Mouse (Mus musculus) kidney, postnatal 36 days (tissue): ENCODE measurements around the gene Alox15.
"Not testable (repeated sequence)": the region's sequence is repeated elsewhere in the genome, so short reads cannot be mapped to it uniquely, and the experiment has no call there.

Experiments used
- DNase-seq, 2 experiments: peaks; one replicate each; pipeline ENCODE4 v3.0.0; 2021 to 2022; ENCODE audit warnings: mixed read lengths in 2 of 2

Alox15 gene

DNA sequence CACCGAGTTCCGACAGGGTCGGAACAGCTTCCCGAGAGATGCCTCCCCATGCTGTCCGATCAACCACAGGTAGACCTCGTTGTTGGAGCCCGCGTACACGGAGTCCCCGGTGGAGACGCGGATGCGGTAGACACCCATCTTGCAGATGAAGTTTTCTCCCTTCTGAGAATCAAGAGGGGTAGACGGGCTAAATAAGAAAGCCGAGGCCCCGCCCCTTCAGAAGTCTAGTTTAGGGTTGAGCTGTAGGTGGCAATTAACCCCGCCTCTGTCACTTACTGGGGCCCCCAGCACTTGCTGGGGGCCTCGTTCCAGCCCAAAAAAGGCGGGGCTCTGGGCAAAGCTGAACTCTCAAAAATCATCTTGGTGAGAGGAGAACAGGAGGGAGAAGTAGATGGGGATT lies at the start of gene Alox15:
Gene Alox15 (minus strand): TSS at position 164 of the 400 bp plus-strand sequence.
- DNase-seq, result peak in 1 of 2 experiments; percentile 32

DNA sequence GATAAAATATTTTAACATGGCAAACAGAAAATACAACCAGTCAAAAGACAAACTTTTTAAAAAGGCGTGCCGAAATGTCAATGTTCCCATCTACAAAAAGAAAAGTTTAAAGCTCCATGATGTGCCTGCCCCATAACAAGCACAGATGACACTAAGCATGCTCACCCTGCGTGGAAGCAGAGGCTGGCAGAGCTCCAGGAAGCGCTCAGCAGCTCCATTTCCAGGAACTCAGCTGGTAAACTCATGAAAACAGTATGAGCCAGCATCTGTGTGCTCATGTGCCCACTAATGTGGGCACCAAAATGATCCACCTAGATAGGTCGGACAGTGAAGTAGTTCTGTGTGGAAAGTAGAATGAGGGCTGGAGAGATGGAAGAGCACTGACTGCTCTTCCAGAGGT lies 37.6 kb upstream of the Alox15 start:
- peak in 1 of 2 experiments; percentile 41 for DNase-seq

DNA sequence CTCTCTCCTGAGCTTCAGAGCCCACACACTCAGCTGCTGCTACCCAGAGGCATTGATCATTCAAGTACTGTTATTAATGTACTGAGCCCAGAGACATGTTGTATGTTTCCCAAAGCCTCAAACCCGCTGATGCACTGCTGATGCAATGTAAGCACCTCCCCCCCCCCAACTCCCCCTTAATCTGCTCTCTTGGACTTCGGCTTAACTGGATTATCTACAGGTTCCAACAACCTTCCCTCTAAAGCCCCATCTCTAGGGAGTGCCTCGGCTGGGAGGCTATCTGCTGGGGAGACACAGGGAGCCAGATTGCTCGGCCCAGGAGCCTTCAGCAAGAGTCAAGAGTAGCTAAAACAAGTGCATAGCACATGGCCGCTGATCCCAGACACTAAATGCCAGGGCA lies 35.6 kb upstream of the Alox15 start:
- DNase-seq, result no peak

DNA sequence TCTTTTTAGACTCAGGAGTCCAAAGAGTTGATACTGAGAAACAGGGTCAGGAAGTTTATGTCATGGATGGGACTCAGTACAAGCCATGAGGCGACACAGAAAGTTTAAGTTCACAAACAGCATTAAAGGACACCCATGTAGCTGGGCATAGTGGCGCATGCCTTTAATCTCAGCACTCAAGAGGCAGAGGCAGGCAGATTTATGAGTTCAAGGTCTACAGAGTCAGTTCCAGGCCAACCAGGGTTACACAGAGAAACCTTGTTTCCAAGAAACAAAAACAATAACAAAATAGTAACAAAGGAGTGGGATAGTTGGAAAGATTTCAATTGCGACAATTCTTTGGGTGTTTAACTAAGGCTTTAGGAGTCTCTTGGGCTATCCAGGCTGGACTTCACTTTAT lies 32.3 kb upstream of the Alox15 start:
- DNase-seq, result peak in 1 of 2 experiments; percentile 13

DNA sequence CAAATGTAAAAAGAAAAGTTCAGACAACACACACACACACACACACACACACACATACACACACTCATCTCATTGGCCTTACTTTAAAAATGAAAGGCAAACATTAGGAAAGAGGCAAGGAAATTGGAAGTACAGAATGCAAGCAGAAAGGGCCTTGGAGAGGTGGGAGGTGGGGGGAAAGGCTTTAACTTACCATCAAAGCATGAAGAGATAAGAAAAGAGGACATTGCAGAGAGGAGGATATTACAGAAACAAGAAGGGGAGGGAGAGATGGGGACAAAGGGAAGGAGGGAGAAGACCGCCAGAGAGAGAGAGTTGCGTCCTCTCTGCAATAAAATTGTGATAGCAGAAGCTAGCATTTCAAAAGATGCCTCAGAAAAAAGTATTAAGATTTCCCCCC lies 29.5 kb upstream of the Alox15 start:
- no peak for DNase-seq

DNA sequence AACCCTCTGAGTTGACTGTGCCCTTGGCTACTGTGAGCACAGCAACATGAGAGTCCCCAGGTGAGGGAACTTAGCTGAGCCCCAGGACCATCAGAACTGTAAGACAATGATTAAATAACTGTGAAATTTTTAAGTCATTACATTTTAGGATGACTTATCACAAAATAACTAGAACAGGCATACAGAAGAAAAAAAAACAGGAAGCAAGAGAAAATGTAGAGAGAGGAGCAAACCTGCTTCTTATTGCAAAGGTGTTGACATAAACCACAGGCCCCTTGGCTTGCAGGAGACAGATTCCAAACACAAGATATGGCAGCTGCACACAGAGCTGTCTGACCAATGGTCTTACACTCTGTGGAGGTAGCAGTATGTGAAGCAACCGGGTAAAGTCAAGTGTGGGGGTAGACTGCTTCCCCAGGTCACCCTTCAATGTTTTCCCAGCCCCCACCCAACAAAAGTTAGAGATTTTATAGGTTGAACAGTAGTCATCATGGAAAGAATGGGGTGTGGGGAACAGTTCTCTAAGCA lies 28.7 kb upstream of the Alox15 start:
- DNase-seq, result no peak

DNA sequence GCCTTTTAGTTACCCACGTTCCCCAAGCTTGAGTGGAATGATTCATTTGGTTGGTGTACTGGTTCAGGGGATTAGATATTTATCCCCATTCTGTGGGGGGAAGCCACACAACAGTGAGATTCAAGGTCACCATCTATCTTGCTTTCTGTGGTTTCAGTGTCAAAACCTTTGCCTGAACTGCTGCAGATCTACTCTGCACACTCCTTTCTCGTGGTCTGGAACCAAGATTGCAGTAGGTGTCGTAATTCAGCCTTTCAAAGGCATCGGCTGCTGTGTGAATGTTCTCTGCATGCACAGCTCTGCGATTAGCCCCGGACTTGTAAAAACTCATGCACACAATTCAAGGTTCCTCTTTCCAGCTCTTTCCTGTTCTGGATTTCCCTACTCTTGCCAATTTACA lies 24.2 kb upstream of the Alox15 start:
- no peak for DNase-seq

DNA sequence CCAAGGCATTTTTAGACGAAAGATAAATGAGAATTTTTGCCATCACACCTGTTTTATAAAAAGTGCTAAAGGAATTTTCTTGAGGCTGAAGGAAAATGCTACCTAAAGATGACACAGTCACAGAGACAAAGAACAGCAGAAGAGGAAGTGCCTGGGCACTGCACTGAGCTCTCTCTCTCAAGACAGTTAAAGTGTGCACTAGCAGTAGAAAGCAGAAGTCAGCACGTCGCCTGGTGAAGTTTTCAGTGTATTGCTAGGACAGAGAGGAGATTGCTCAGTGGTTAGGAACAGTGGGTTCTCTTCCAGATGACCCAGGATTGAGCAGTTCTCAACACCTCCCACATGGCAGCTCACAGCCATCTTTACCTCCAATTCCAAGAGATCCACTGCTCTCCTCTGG lies 22.5 kb upstream of the Alox15 start:
- DNase-seq, result no peak

DNA sequence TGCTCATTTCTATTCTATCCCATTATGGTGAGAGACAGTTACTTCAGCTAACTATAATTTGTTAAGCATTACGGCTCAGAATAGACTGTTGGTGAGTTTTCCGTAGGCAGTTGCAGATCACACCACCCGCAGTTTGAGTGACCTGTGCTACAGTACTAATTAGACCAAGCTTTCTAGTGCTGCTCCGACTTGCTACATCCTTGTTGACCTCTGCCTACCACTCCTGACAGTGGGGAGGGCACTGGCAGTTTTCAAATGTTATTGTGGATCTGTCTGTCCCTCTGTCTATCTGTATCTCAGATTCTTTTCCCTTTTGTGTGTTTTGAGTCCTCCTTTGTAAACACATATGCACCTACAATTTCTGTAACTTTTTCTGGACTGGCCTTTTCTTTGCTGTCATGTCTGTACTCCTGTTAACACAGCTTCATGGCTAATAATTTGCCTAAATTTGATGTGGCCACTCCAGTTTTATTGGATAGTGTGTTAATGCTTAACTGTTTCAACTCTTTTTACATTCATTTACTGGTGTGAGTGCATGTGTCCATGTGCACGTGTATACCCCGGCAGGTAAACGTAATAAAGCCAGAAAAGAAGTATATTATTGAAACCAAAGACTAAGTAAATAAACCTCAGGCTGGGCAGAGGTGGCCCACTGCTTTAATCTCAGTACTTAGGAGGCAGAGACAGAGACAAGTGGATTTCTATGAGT lies 21.2 kb upstream of the Alox15 start:
- DNase-seq, result peak; percentile 20 to 32

DNA sequence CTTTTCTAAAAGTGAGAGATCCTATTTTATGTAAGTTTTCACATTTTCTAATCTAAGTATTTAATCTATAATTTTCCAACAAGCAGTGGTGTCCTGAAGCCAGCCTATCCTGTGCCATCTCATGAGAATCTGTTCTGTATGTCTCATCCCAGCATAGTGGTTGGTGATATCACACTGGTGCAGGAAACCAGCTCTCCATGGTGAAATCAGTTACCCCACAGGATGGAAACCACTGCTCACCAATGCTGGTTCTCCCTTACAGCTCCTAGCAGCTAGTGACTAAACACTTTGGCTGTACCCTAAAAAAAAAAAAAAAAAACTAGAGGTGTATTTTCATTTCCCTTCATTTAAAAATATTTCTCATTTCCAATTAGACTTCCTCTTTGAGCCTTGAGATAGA lies 20.6 kb upstream of the Alox15 start:
- DNase-seq, result no peak

DNA sequence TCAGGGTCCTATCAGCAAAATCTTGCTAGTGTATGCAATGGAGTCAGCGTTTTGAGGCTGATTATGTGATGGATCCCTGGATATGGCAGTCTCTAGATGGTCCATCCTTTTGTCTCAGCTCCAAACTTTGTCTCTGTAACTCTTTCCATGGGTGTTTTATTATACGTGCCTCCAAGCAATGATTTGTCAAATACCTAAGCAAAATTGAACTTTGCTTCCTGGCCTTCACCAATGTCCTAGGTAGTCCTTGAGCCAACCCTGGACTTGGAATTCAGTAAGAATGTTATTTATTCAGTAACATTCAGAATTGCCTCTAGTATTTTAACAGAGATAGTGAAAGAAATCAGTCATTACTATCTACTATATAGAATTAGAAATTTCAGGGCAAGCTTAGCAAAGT lies 16.8 kb upstream of the Alox15 start:
- not testable (repeated sequence) for DNase-seq

DNA sequence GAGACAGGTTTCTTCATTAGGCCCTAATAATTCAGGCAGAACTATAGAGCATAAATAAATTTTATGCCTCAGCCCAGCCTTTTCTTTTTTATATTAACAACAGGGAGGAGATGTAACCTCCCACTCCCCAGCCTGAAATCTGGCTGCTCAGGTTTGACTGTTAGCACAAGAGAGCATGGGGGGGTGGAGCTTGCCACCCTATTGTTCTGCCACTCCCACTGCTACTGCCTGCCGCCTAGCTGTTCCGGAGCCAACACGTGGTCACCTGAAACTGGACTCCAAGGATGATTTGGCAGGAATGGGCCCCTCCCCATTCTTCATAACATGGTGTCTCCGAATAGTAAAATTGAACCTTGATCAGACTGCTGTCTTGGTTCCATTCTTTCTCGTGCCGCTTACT lies 15.9 kb upstream of the Alox15 start:
- DNase-seq, result peak in 1 of 2 experiments; percentile 37

DNA sequence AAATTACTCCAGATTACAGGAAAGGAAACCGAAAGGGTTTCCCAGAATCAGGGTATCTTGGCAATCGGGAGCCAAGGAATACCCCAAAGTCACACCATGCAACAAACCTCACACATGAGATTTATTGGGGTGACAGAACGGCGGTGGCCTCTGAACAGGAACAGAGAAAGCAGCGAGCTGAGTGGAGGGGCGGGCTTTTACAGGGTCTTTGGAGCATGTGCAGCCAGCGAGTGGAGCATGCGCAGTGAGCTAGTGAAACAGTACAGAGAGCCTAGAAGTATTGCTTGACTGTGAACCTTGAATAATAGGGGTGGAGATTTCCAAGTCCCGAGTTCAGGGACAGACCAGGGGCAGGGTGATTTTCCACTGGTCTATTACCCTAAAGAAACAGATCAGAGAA lies 3.2 kb downstream of the Alox15 start:
- no peak for DNase-seq

DNA sequence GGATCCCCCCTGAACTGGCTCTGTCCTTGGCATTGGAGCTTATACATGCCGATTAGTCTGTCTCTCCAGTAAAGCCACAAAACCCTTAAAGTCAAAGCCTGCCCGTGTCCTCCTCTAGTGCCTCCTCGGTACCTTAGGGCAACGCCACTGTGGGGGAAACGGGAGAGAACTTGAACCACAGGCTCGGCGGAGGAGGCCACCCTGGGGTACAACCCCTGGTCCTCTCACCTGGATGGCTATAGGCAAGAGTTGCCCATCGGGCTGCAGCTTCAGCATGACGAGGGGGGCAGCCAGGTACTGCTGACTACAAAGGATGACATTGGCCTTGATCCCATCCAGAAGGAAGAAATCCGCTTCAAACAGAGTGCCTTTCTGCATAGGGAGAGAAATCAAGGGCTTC lies 4.0 kb downstream of the Alox15 start:
- no peak for DNase-seq

DNA sequence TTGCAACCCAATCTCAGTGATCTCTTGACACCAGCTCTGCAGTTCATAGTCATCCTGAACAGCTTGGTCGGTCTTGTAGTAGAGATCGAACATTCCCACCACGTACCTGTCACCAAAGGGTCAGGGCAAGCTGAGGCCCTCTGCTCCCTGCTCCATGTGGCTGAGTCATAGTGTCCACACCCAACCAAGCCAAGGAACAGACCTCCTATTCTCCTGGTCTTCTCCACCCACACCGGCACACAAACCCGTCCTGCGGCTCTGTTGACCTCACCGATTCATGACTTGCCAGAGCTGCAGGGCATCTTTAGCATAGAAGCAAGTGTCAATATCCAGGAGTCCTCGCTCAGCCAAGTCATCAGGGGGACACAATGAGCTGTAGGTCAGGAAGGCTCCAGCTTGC lies 6.3 kb downstream of the Alox15 start:
- no peak for DNase-seq

DNA sequence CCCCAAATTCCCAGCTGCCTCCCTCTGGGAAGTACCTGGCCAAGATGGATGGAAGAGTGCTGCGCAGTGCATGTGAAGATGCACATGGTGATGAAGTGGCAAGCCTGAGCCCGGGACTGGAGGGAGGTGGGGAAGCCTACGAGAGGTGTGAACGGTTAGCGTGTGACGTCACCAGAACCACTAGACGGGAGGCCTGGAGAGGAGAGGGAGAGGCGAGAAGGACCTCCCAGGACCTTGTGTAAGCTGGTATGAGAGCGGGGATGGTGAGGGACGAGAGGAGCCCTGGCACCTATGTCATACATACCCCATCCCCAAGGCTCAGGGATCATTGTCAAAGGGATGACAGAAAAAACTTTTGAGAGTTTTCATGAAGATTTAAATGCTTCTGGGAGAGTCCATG lies 6.8 kb downstream of the Alox15 start:
- no peak for DNase-seq

DNA sequence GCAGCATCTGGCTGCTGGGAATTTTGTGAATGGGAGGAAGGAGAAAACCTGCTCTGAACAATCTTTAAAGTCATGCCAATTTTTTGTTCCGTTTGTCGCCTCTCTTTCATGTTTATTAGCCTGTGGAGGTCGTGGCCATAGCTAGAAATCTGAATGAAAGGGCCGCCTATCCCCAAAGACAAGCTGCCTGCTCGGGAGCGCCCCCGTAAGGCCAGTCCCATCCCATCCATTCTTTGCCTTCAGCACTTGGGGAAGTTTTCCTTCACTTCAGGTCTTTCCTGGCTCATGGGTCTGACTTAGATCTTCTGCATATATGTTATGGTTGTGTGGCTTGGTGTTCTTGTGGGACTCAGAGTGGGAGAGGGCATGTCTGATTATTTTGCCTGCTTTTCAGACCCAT lies 12.3 kb downstream of the Alox15 start:
- DNase-seq, result no peak

DNA sequence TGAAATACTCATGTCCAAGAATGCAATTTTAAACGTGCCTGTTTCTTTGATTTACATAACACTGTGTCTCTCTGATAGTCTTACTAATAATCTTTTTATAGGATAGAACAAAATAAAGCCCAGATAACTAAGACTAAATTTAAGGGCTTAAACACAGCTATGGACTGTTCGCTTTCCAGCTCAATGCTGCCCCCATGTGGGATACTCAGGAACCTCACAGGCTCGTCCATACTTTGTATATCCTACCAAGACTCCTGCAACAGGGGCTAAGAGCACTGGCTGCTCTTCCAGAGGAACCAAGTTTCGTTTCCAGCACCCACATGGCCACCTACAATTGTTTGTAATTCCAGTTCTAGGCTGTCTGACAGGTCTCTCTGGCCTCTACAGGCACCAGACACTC lies 17.4 kb downstream of the Alox15 start:
- peak; percentile 52 to 88 for DNase-seq

DNA sequence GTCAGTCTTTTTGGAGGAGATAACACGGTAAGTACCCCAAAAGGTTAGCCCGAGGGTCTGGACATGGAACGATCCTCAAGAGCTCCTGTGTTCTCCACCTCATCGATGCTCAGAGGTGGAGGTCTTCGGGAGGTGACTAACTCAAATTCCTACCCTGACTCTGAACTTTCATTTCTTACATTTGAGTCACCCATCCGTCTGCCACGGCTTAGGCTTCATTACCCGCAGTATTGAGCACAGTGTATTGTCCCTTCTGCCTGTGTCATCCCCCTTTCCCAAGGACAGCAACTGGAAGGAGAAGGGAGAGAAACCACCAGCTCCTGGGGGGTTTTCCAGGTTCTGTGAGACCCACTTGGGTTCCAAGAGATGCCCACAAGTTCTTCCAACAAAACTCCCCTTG lies 27.1 kb downstream of the Alox15 start:
- DNase-seq, result no peak

DNA sequence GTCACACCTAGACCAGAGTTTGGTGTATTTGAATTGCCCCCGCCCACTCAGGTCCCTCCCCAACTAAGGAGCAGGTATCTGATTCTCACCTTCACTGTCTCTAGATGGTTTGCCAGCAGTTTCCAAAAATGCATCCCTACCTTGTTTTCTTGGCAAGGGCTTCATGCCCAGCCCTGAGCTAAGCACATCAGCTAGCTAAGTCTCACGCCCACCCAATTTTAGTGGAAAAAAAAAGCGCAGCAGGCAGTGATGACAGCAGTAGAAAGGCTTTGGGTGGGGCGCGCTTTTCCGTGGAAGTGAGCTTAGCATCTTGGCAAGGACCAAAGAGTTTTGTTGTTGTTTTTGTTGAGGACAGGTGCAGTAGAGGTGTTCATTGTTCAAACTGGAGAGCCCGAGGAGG lies 29.3 kb downstream of the Alox15 start, which contains the start of gene Alox12e:
Gene Alox12e (minus strand): TSS at position 101 of the 400 bp plus-strand sequence.
- DNase-seq, result no peak

DNA sequence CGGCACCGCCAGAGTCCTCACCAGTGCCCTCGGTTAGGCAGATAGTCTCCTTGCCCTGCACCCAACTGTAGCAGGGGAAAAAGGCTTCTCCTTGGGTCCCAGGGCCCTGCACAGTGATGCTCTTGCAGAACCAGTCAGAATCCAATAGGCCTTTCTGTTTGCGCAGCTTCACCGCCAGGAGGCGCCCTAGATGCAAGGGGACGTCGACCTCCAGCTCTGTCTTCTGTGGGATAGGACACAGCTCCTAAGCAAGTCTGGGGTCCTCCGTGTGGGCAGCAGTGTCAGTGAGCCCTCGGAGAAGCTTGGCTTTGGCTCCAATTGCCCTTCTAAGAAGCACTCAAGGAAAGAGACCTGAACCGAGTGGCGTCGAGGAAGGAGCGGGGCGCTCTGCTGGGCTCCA lies 30.2 kb downstream of the Alox15 start:
- peak; percentile 18 to 78 for DNase-seq

DNA sequence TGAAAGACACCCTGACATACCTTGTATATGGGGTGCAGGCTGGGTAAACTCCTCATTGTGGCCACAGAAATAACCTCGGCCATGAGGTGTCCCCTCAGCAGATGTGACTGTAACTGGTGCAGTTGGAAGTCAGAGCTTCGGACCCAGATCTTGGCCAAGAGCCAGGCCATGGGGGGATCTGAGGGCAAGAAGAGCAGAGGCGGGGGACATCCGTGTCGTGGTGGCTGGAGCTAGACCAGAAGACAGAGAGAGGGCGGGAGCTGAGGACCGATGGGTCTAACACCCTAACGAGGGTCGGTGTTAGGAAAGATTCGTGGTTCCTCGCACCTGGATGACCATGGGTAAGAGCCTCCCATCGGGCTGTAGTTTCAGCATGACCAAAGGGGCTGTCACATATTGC lies 32.2 kb downstream of the Alox15 start:
- DNase-seq, result no peak

DNA sequence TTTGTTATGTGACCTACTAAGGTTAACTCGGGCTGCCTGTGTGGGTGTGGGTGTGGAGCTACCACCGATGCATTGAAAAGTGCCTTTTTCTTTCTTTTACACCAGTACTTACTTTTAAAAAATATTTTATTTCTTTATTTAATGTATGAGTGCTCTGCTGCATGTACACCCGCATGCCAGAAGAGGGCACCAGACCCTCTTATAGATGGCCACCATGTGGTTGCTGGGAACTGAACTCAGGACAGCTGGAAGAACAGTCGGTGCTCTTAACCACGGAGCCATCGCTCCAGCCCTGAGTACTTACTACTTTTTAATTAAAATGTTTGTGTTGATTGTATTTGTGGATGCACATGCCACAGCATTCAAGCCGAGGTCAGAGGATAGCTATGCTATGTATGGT lies 38.0 kb downstream of the Alox15 start:
- peak; percentile 6 to 59 for DNase-seq

DNA sequence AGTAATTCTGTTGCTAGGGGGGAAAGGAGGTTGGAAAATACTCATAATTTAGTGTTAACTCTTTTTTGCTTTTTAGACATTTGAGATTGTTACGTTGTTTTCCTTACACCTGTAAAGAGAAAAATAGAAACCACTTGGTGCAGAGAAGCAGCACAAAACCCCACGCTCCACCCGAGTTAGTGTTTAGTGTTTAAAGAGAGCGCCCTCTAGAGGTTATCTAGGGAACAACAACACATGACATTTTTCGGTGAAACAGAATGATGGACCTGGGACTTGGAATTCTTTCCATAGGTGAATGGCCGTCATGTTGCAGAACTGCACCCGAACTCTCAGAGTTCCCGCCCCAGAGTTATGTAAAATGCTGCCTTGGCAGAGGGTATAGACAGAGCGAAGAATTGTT lies 42.5 kb downstream of the Alox15 start:
- DNase-seq, result peak; percentile 70 to 74

DNA sequence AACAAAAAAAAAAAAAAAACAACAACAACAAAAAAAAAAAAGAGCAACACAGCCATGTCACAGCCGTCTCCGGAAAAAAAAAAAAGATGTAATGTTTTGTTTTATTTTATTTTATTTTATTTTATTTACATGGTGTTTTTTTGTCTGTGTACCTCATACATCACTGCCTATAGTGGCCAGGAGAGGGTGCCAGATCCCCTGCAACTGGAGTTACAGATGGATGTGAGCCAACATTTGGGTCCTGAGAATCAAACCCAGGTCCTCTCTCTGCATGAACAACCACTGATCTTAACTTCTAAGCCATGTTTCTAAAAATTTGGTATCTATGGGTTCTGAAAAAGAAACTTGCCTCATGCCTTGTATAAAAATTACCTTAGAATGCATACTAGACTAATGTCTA lies 43.5 kb downstream of the Alox15 start:
- peak; percentile 3 to 37 for DNase-seq
